Mouse (Mus musculus) cerebellum, adult 2 months (tissue): ENCODE measurements around the gene Sin3a.

Experiments
- CTCF ChIP-seq: fragments of 200-500 bp; IDR thresholded peaks from 2 replicates; pipeline ENCODE4 v1.5.1; 2011; ENCODE audit warnings: low read depth, mild to moderate bottlenecking, control low read depth, low read length, moderate library complexity, borderline replicate concordance; ENCODE audit not compliant: insufficient read depth
- POLR2A ChIP-seq: fragments of 200-500 bp; IDR thresholded peaks from 2 replicates; pipeline ENCODE4 v1.6.1; 2011; ENCODE audit warnings: low read length, control low read depth, borderline replicate concordance; ENCODE audit not compliant: insufficient read depth

DNA sequence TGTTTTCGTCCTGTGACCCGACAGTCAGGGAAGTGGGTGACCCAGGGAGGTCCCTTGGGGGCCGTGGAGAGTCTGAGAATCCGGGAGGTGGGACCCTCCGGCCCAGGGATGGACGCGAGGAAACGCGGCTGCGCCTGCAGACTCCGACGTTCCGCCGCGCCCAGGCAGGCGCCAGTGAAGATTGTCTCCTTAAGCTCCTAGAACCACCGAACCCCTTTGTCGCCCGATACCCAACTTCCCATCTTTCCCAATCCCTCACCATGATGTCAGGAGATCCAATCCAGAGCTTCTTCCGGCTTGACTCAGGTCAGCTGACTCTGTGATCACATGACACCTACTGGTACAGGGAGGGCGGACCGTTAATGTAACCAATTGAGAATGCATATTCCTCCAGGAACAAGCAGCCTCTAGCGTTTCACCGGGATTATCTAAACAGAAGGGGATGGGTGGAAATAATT is 86.2 kb downstream of the Sin3a start, which contains the start of gene Commd4:
- peak; percentile 67; the same call in 1 of the 2 replicates for TF ChIP-seq POLR2A
- no peak for TF ChIP-seq CTCF
